Mouse (Mus musculus): ENCODE data around the gene Exoc3l4.

DNA sequence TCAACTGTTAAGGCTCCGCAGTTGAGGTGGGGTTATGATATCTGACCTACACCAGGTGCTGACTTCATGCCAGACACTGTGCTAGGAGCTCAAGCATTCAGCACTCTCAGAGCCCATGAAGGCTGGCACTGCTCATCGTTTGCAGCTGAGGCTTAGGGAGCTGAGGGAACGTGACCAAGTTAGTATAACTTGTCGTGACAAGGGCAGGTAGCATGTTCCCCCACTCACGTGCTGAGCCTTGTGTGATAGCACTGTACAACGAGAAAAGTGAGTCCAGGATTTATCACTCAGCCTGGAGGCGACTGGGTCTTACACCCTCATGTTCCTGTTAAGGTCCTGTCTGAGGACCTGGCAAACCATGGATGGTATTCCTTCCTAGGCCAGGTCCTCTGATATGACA lies 34.7 kb downstream of the Exoc3l4 start:
- no peak for TF ChIP-seq ZC3H11A (IDR thresholded peaks at IDR 0.05; ENCODE audit: borderline replicate concordance, low read depth, low read length)
- no peak for TF ChIP-seq HCFC1 (IDR thresholded peaks at IDR 0.05; ENCODE audit: borderline replicate concordance, insufficient read depth, low read length)
- TF ChIP-seq MAFK (IDR thresholded peaks at IDR 0.05; ENCODE audit: insufficient read depth, low read depth, low read length), result no peak
- no peak for TF ChIP-seq CHD2 (IDR thresholded peaks at IDR 0.05; ENCODE audit: low read depth, low read length)
- TF ChIP-seq ZNF384 (IDR thresholded peaks at IDR 0.05; ENCODE audit: low read depth, low read length), result no peak

All from ES-E14 (cell line).